ENCODE assay signal across 23 mouse cellular contexts in the genomic region with DNA sequence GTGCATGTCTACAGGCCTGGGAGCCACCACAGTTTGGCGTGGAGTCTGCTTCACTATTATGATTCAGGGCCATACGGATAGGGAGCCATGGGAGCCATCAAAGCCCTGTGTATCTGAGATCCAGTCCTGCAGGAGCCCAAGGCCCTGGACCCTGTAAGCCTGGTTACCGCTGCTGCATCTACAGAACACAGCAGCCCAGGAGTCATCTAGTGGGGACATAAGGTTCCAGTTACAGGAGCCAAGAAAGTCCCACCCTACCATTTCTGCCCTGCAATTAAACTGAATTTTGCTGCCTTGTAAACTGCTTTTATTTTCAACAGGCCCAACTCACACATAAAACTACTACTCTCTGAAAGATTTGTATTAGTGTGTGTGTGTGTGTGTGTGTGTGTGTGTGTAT. TPM values are rescaled to one million over a fixed set of nuclear protein-coding genes. Genes with fewer than 3 reads are reported as not detected.
A peak's percentile ranks its signal among the peaks of the same experiment; 100 is the strongest.
DNase-seq lines count a peak whose midpoint lies in the region; ATAC-seq lines count a peak whose summit lies in the region.
"Had no signal": no experiment of that assay in that cellular context is flagged by ENCODE, and none has a peak within 500 bp of the region (broad histone marks: within the 10 kb centered on the region; RNA-seq: fewer than 3 reads in every experiment).

No protein-coding gene starts in this region.

- no peak for ATAC-seq in forebrain, embryonic 15.5 days (replicated peaks)
- ATAC-seq in forebrain, embryonic 13.5 days, result no peak
- peak; percentile 80 for ATAC-seq in limb, embryonic 12.5 days (ENCODE audit: insufficient number of reproducible peaks, insufficient read depth, low FRiP score, low TSS enrichment, low read depth)
- ATAC-seq: activated CD4-positive, CD25-positive, alpha-beta regulatory T cell, adult 4 months; CD4-positive, CD25-positive, alpha-beta regulatory T cell, adult 4 months; forebrain, embryonic 14.5 days; forebrain, postnatal 0 days; Patski had no signal

- 0 out of 2 replicates have a peak overlapping the region, but pooled peaks have one; percentile 40 for H3K27ac ChIP-seq in forebrain, embryonic 15.5 days (replicated peaks)
- H3K27ac ChIP-seq in forebrain, embryonic 13.5 days, result no peak overlapping the region
- peak overlapping the region; percentile 46 for H3K27ac ChIP-seq in limb, embryonic 12.5 days
- no peak overlapping the region for H3K27ac ChIP-seq in limb, embryonic 10.5 days
- H3K27ac ChIP-seq: embryonic facial prominence, embryonic 10.5 days; embryonic facial prominence, embryonic 12.5 days had no signal

- H3K36me3 ChIP-seq in forebrain, embryonic 15.5 days, result peaks cover 16% of the 10 kb centered on the region
- peaks cover 69% of the 10 kb centered on the region for H3K36me3 ChIP-seq in forebrain, embryonic 13.5 days (ENCODE audit: poor library complexity, severe bottlenecking)
- peaks cover 67% of the 10 kb centered on the region for H3K36me3 ChIP-seq in limb, embryonic 12.5 days
- H3K36me3 ChIP-seq in limb, embryonic 10.5 days, result peaks cover 93% of the 10 kb centered on the region

- H3K9me3 ChIP-seq in forebrain, embryonic 15.5 days, result no peaks in the 10 kb centered on the region
- H3K9me3 ChIP-seq in forebrain, embryonic 13.5 days (replicated peaks), result no peaks in the 10 kb centered on the region
- H3K9me3 ChIP-seq in limb, embryonic 12.5 days, result no peaks in the 10 kb centered on the region
- H3K9me3 ChIP-seq in limb, embryonic 10.5 days (replicated peaks), result no peaks in the 10 kb centered on the region
- H3K9me3 ChIP-seq: embryonic facial prominence, embryonic 10.5 days; embryonic facial prominence, embryonic 12.5 days; G1E had no signal

- whole genome bisulfite sequencing in forebrain, embryonic 15.5 days, result 95% methylated on average over 3 of the region's 3 CpGs
- 95% methylated on average over 3 of the region's 3 CpGs for WGBS in forebrain, embryonic 13.5 days
- 58% methylated on average over 3 of the region's 3 CpGs for WGBS in limb, embryonic 12.5 days
- 97% methylated on average over 3 of the region's 3 CpGs for WGBS in limb, embryonic 10.5 days

- DNase-seq in limb, embryonic 10.5 days (ENCODE audit: low spot score), result no peak
- no peak for DNase-seq in heart, adult 11 months
- DNase-seq: adrenal gland, adult 8-10 months; adrenal gland, postnatal 14 days; adrenal gland, postnatal 36 days; B cell, adult 2 months; cerebellum, adult 11-12 months; cerebellum, adult 2 months; cerebellum, adult 9-10 months; cerebellum, postnatal 10 days; cerebellum, postnatal 25 days had no signal

- H3K4me1 ChIP-seq in forebrain, embryonic 15.5 days, result no peaks in the 10 kb centered on the region; the same call in 1 of the 2 replicates
- no peaks in the 10 kb centered on the region for H3K4me1 ChIP-seq in forebrain, embryonic 13.5 days
- peaks cover 22% of the 10 kb centered on the region for H3K4me1 ChIP-seq in limb, embryonic 12.5 days (replicated peaks)
- H3K4me1 ChIP-seq in limb, embryonic 10.5 days, result no peaks in the 10 kb centered on the region
- H3K4me1 ChIP-seq: embryonic facial prominence, embryonic 10.5 days; embryonic facial prominence, embryonic 12.5 days had no signal

- no peak overlapping the region for H3K4me2 ChIP-seq in forebrain, embryonic 15.5 days (replicated peaks)
- H3K4me2 ChIP-seq in forebrain, embryonic 13.5 days, result no peak overlapping the region
- H3K4me2 ChIP-seq in limb, embryonic 12.5 days, result 0 out of 2 replicates have a peak overlapping the region, but pooled peaks have one; percentile 7
- H3K4me2 ChIP-seq: embryonic facial prominence, embryonic 12.5 days had no signal

- no peak overlapping the region for H3K9ac ChIP-seq in forebrain, embryonic 15.5 days (replicated peaks)
- H3K9ac ChIP-seq in forebrain, embryonic 13.5 days, result no peak overlapping the region
- H3K9ac ChIP-seq in limb, embryonic 12.5 days (replicated peaks), result no peak overlapping the region
- H3K9ac ChIP-seq: embryonic facial prominence, embryonic 12.5 days; forebrain, postnatal 0 days had no signal

- no peaks in the 10 kb centered on the region for H3K27me3 ChIP-seq in forebrain, embryonic 15.5 days
- no peaks in the 10 kb centered on the region for H3K27me3 ChIP-seq in forebrain, embryonic 13.5 days
- H3K27me3 ChIP-seq in limb, embryonic 12.5 days, result no peaks in the 10 kb centered on the region
- no peaks in the 10 kb centered on the region for H3K27me3 ChIP-seq in limb, embryonic 10.5 days (ENCODE audit: low read depth, poor library complexity, severe bottlenecking)
- H3K27me3 ChIP-seq: CH12.LX; embryonic facial prominence, embryonic 12.5 days; Patski had no signal

- H3K4me3 ChIP-seq in forebrain, embryonic 15.5 days, result no peak overlapping the region
- no peak overlapping the region for H3K4me3 ChIP-seq in forebrain, embryonic 13.5 days
- H3K4me3 ChIP-seq in limb, embryonic 12.5 days (replicated peaks), result no peak overlapping the region
- H3K4me3 ChIP-seq in limb, embryonic 10.5 days, result no peak overlapping the region
- H3K4me3 ChIP-seq: embryonic facial prominence, embryonic 10.5 days; embryonic facial prominence, embryonic 12.5 days had no signal

RNA-seq across cellular contexts. Expression of a gene that starts 21.9 kb away (rescaled TPM):
- polyA plus RNA-seq in forebrain, embryonic 15.5 days (2015; fragmentation: Nextera tagmentation; extraction: Ambion mirVana), result 4.4 and 4.5 TPM in 2 replicates
- 5.9 and 6.6 TPM in 2 replicates for polyA plus RNA-seq in forebrain, embryonic 13.5 days (2015; fragmentation: Nextera tagmentation; extraction: Ambion mirVana)
- 9.3 and 9.7 TPM in 2 replicates for polyA plus RNA-seq in limb, embryonic 12.5 days (2016; fragmentation: Nextera tagmentation; extraction: Ambion mirVana)
- polyA plus RNA-seq in limb, embryonic 10.5 days (2016; fragmentation: Nextera tagmentation; extraction: Ambion mirVana), result 10.0 and 11.1 TPM in 2 replicates

Comparison
In these comparisons a context has a peak if more than half of its experiments do, and no peak if none do; other contexts are left out.
1. H3K27ac ChIP-seq: peak in forebrain, embryonic 15.5 days (single experiment) and limb, embryonic 12.5 days (single experiment); none in forebrain, embryonic 13.5 days (single experiment) and limb, embryonic 10.5 days (single experiment).